Mouse (Mus musculus): Measurements from ENCODE around the gene Rhobtb1. TPM values are rescaled to one million over a fixed set of nuclear protein-coding genes. Genes with fewer than 3 reads are reported as not detected.

Rhobtb1 gene
- polyA plus RNA-seq, 1 experiment from 2014 or later = 17.5 TPM

GRCm38 (mm10) chr10:69238311-69238710 is 87.1 kb downstream of the Rhobtb1 start:
- Histone ChIP-seq H3K27me3 (ENCODE audit: control insufficient read depth, insufficient read depth, low read length) (no peaks in the 10 kb centered on the region), H3K9ac (replicated peaks; ENCODE audit: low read length) (no peak overlapping the region), H3K4me2 (ENCODE audit: low read depth, low read length) (no peak overlapping the region), H3K9me3 (replicated peaks; ENCODE audit: control insufficient read depth, low read length) (no peaks in the 10 kb centered on the region), H3K27ac (replicated peaks; ENCODE audit: low read depth, low read length) (no peak overlapping the region), H3K4me1 (ENCODE audit: control insufficient read depth, insufficient read depth, low read length) (no peaks in the 10 kb centered on the region), H3K4me3 (ENCODE audit: low read depth, low read length) (no peak overlapping the region), H3K36me3 (replicated peaks; ENCODE audit: control insufficient read depth, insufficient read depth, low read depth, low read length) (no peaks in the 10 kb centered on the region)
- DNase-seq (ENCODE audit: low spot score) (no peak), ATAC-seq (replicated peaks; ENCODE audit: insufficient number of reproducible peaks, low FRiP score, low TSS enrichment, low read depth) (no peak)
- 76% methylated on average over 6 of the region's 6 CpGs for WGBS

GRCm38 (mm10) chr10:69240530-69240929 is 89.3 kb downstream of the Rhobtb1 start:
- no peak overlapping the region for H3K4me3 ChIP-seq (ENCODE audit: low read depth, low read length)
- no peak overlapping the region for H3K9ac ChIP-seq (replicated peaks; ENCODE audit: low read length)
- 80% methylated on average over 2 of the region's 2 CpGs for WGBS
- no peaks in the 10 kb centered on the region for H3K36me3 ChIP-seq (replicated peaks; ENCODE audit: control insufficient read depth, insufficient read depth, low read depth, low read length)
- H3K9me3 ChIP-seq (replicated peaks; ENCODE audit: control insufficient read depth, low read length) = no peaks in the 10 kb centered on the region
- no peak overlapping the region for H3K27ac ChIP-seq (replicated peaks; ENCODE audit: low read depth, low read length)
- no peaks in the 10 kb centered on the region for H3K4me1 ChIP-seq (ENCODE audit: control insufficient read depth, insufficient read depth, low read length)
- no peaks in the 10 kb centered on the region for H3K27me3 ChIP-seq (ENCODE audit: control insufficient read depth, insufficient read depth, low read length)
- DNase-seq (ENCODE audit: low spot score) = no peak
- no peak overlapping the region for H3K4me2 ChIP-seq (ENCODE audit: low read depth, low read length)
- ATAC-seq (replicated peaks; ENCODE audit: insufficient number of reproducible peaks, low FRiP score, low TSS enrichment, low read depth) = no peak

DNA sequence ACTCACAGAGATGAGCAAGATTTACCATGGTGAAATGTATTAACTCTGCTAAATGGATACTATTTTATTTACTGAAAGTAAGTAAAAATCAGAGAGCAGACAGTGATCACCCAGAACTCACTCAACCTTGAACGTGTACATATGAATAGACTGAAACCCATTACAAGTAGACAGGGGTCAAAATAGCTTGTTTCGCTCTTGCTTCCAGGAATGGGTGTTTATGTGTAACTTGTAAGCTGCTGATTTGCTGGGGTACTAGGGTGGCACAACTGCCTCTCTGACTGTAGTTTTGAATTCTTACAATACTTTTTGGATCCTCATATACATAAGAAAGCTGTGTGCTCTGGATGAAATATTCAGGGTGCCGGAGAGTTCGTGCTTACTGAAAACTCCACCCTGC is 93.9 kb downstream of the Rhobtb1 start:
- Histone ChIP-seq H3K27ac (replicated peaks; ENCODE audit: low read depth, low read length) (no peak overlapping the region), H3K4me3 (ENCODE audit: low read depth, low read length) (no peak overlapping the region), H3K36me3 (replicated peaks; ENCODE audit: control insufficient read depth, insufficient read depth, low read depth, low read length) (no peaks in the 10 kb centered on the region), H3K9ac (replicated peaks; ENCODE audit: low read length) (no peak overlapping the region), H3K9me3 (replicated peaks; ENCODE audit: control insufficient read depth, low read length) (no peaks in the 10 kb centered on the region), H3K27me3 (ENCODE audit: control insufficient read depth, insufficient read depth, low read length) (no peaks in the 10 kb centered on the region), H3K4me1 (ENCODE audit: control insufficient read depth, insufficient read depth, low read length) (no peaks in the 10 kb centered on the region), H3K4me2 (ENCODE audit: low read depth, low read length) (no peak overlapping the region)
- no peak for ATAC-seq (replicated peaks; ENCODE audit: insufficient number of reproducible peaks, low FRiP score, low TSS enrichment, low read depth)
- 89% methylated on average over 4 of the region's 4 CpGs for WGBS
- DNase-seq (ENCODE audit: low spot score) = no peak

DNA sequence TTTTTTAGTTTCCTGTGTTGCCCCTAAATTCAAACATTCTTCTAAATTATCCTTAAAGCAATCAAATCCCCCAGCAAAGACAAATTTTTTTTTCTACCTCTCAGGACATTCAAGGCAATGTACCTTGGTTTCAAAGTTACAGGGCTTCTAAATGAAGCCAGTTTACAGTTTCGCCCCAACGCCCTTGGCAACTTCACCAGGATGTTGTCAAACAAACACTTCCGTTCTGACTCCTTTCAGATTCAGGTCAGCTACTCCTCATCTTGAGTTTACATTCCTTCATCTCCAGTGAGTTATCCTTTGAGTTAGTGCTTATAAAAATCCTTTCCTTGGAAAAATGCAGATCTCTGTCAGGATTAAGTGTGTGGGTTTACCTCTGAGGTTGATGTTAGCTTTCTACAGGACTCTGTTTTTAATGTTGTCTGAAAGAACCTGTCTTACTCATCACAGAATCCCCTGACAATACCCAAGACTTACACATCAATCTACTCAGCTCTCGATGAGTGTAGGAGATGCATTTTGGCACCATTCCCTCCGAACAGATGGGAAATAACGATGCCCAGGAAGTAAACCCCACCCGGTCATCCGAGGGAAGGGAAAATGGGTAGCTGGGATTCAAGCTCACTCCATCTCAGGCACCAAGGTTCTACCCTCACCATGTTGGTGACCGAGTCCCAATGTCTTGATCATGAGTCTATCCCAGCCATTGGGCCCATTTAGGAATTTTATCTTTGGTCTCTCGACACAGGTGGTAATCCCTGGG is 94.9 kb downstream of the Rhobtb1 start:
- 90% methylated on average over 10 of the region's 10 CpGs for WGBS
- Histone ChIP-seq H3K27ac (replicated peaks; ENCODE audit: low read depth, low read length) (no peak overlapping the region), H3K4me2 (ENCODE audit: low read depth, low read length) (no peak overlapping the region), H3K9me3 (replicated peaks; ENCODE audit: control insufficient read depth, low read length) (no peaks in the 10 kb centered on the region), H3K27me3 (ENCODE audit: control insufficient read depth, insufficient read depth, low read length) (no peaks in the 10 kb centered on the region), H3K4me1 (ENCODE audit: control insufficient read depth, insufficient read depth, low read length) (no peaks in the 10 kb centered on the region), H3K9ac (replicated peaks; ENCODE audit: low read length) (no peak overlapping the region), H3K4me3 (ENCODE audit: low read depth, low read length) (no peak overlapping the region), H3K36me3 (replicated peaks; ENCODE audit: control insufficient read depth, insufficient read depth, low read depth, low read length) (no peaks in the 10 kb centered on the region)
- ATAC-seq (replicated peaks; ENCODE audit: insufficient number of reproducible peaks, low FRiP score, low TSS enrichment, low read depth) (no peak), DNase-seq (ENCODE audit: low spot score) (no peak)

- Histone ChIP-seq H3K4me2 (ENCODE audit: low read depth, low read length) (no peak overlapping the region), H3K9me3 (replicated peaks; ENCODE audit: control insufficient read depth, low read length) (no peaks in the 10 kb centered on the region), H3K9ac (replicated peaks; ENCODE audit: low read length) (no peak overlapping the region), H3K27ac (replicated peaks; ENCODE audit: low read depth, low read length) (no peak overlapping the region), H3K4me3 (ENCODE audit: low read depth, low read length) (no peak overlapping the region), H3K36me3 (replicated peaks; ENCODE audit: control insufficient read depth, insufficient read depth, low read depth, low read length) (no peaks in the 10 kb centered on the region), H3K27me3 (ENCODE audit: control insufficient read depth, insufficient read depth, low read length) (no peaks in the 10 kb centered on the region), H3K4me1 (ENCODE audit: control insufficient read depth, insufficient read depth, low read length) (no peaks in the 10 kb centered on the region)
- 75% methylated on average over 3 of the region's 3 CpGs for WGBS
- ATAC-seq (replicated peaks; ENCODE audit: insufficient number of reproducible peaks, low FRiP score, low TSS enrichment, low read depth) (no peak), DNase-seq (ENCODE audit: low spot score) (no peak)
These were observed 95.5 kb downstream of the Rhobtb1 start for GRCm38 (mm10) chr10:69246762-69247161.

DNA sequence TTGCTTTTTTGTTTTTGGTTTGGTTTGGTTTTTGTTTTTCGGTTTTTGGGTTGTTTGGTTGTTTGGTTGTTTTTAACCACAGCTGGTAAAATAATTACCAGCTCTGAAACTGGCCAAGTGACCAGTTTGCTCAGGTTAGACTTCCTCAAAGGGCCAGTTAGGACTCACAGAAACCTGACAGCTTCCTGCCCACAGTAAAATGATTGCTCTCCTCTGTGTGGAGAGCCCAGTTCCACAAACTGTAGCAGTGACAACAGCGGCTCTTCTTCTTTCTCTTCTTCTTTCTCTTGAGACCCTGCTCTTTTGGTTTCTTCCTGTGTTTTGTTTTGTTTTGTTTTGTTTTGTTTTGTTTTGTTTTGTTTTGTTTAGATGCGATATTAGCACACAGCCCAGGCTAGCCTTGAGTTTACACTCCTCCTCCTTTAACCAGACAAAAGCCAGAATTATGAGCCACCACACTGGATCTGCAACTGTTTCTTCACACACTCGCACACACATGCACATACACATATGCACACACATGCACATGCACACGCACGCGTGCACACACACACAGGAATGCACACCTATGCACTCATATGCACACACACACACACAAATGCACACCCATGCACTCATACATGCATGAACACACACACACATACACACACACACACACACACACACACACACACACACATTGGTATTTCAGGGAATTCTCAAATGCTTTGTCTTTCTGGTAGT is 96.2 kb downstream of the Rhobtb1 start:
- Histone ChIP-seq H3K27me3 (ENCODE audit: control insufficient read depth, insufficient read depth, low read length) (no peaks in the 10 kb centered on the region), H3K36me3 (replicated peaks; ENCODE audit: control insufficient read depth, insufficient read depth, low read depth, low read length) (no peaks in the 10 kb centered on the region), H3K4me2 (ENCODE audit: low read depth, low read length) (no peak overlapping the region), H3K27ac (replicated peaks; ENCODE audit: low read depth, low read length) (no peak overlapping the region), H3K4me3 (ENCODE audit: low read depth, low read length) (no peak overlapping the region), H3K4me1 (ENCODE audit: control insufficient read depth, insufficient read depth, low read length) (no peaks in the 10 kb centered on the region), H3K9me3 (replicated peaks; ENCODE audit: control insufficient read depth, low read length) (no peaks in the 10 kb centered on the region), H3K9ac (replicated peaks; ENCODE audit: low read length) (no peak overlapping the region)
- WGBS = 95% methylated on average over 7 of the region's 7 CpGs
- DNase-seq (ENCODE audit: low spot score) (no peak), ATAC-seq (replicated peaks; ENCODE audit: insufficient number of reproducible peaks, low FRiP score, low TSS enrichment, low read depth) (no peak)

DNA sequence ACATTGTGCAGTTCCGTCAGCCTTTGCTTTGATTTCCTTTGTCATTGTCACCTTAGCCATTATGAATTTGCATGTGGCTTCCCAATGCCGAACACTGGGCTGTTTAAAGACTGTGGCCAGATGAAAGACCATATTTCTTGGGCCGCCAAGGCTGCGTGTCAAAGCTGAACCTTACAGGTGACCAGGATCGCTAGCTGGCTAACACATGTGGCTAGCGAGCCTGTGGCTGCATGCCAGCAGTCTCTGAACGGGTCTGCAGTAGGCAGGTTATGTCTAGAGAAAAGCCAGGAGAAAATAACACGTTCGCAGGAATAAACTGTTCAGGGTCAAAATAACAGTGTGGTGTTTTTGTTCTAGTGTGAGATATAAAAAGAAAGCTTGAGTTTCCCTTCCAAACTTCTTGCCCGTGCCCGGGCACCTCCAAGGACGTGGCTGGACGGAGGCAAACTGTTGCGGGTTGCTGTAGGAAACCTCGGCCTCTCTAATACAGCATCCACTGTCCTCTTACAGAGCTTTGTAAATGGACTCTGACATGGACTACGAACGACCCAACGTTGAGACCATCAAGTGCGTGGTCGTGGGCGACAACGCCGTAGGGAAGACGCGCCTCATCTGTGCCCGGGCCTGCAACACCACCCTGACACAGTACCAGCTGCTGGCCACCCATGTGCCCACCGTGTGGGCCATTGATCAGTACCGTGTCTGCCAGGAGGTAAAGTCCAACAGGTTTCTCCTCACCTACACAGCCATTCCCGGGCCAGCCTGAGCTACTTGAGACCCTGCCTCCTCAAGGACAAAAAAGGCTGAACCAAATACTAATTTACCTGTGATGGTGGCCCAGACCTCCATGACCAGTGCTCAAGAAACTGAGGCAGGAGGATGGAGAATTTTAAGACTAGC is 97.3 kb downstream of the Rhobtb1 start:
- DNase-seq (ENCODE audit: low spot score) (no peak), ATAC-seq (replicated peaks; ENCODE audit: insufficient number of reproducible peaks, low FRiP score, low TSS enrichment, low read depth) (no peak)
- Histone ChIP-seq H3K4me2 (ENCODE audit: low read depth, low read length) (no peak overlapping the region), H3K27ac (replicated peaks; ENCODE audit: low read depth, low read length) (no peak overlapping the region), H3K9me3 (replicated peaks; ENCODE audit: control insufficient read depth, low read length) (no peaks in the 10 kb centered on the region), H3K36me3 (replicated peaks; ENCODE audit: control insufficient read depth, insufficient read depth, low read depth, low read length) (no peaks in the 10 kb centered on the region), H3K4me3 (ENCODE audit: low read depth, low read length) (no peak overlapping the region), H3K4me1 (ENCODE audit: control insufficient read depth, insufficient read depth, low read length) (no peaks in the 10 kb centered on the region), H3K9ac (replicated peaks; ENCODE audit: low read length) (no peak overlapping the region), H3K27me3 (ENCODE audit: control insufficient read depth, insufficient read depth, low read length) (no peaks in the 10 kb centered on the region)
- 94% methylated on average over 29 of the region's 29 CpGs for WGBS
